In genomic region chr9:79716496-79716895, GRCm38 (mm10) we compare ENCODE assay signal across 9 mouse cellular contexts. TPM values are rescaled to one million over a fixed set of nuclear protein-coding genes. Genes with fewer than 3 reads are reported as not detected.
DNase-seq lines count a peak whose midpoint lies in the region; ATAC-seq lines count a peak whose summit lies in the region.
"Had no signal": no experiment of that assay in that cellular context is flagged by ENCODE, and none has a peak within 500 bp of the region (broad histone marks: within the 10 kb centered on the region; RNA-seq: fewer than 3 reads in every experiment).

No protein-coding gene starts in this region.

- no peak overlapping the region for H3K27ac ChIP-seq in hindbrain, embryonic 15.5 days (replicated peaks)
- no peak overlapping the region for H3K27ac ChIP-seq in neural tube, embryonic 11.5 days (ENCODE audit: low read depth, low read length)
- H3K27ac ChIP-seq: liver, embryonic 15.5 days had no signal

- H3K36me3 ChIP-seq in hindbrain, embryonic 15.5 days = no peaks in the 10 kb centered on the region
- H3K36me3 ChIP-seq in neural tube, embryonic 11.5 days (ENCODE audit: control insufficient read depth, insufficient read depth, low read length) = no peaks in the 10 kb centered on the region
- H3K36me3 ChIP-seq: liver, embryonic 15.5 days had no signal

- no peak for ATAC-seq in hindbrain, embryonic 15.5 days (ENCODE audit: low FRiP score, low read depth)
- no peak for ATAC-seq in neural tube, embryonic 11.5 days (ENCODE audit: insufficient read depth, low FRiP score, low TSS enrichment)

- peak overlapping the region; percentile 47 for H3K4me3 ChIP-seq in hindbrain, embryonic 15.5 days
- peak overlapping the region; percentile 12; the same call in 1 of the 2 replicates for H3K4me3 ChIP-seq in neural tube, embryonic 11.5 days (ENCODE audit: low read depth, low read length)
- H3K4me3 ChIP-seq: liver, embryonic 15.5 days had no signal

- peak; percentile 31 for DNase-seq in adrenal gland, postnatal 10 days
- DNase-seq in adrenal gland, postnatal 4 days (ENCODE audit: low spot score in 2 of 2) = no peak
- peak; percentile 11 to 27 for DNase-seq in layer of hippocampus, postnatal 10 days (ENCODE audit: low spot score in 2 of 2)
- DNase-seq in layer of hippocampus, postnatal 36 days = no peak
- no peak for DNase-seq in neural tube, embryonic 11.5 days (ENCODE audit: low spot score)
- no peak for DNase-seq in right cerebral cortex, adult 2 months (ENCODE audit: low spot score in 2 of 2)
- no peak for DNase-seq in frontal cortex, postnatal 25 days (ENCODE audit: low spot score in 2 of 2)

- H3K4me1 ChIP-seq in hindbrain, embryonic 15.5 days (replicated peaks) = peaks cover 51% of the 10 kb centered on the region
- peaks cover 22% of the 10 kb centered on the region; the same call in 1 of the 2 replicates for H3K4me1 ChIP-seq in neural tube, embryonic 11.5 days (ENCODE audit: control insufficient read depth, insufficient read depth, low read length)

- 36% methylated on average over 5 of the region's 5 CpGs for WGBS in hindbrain, embryonic 15.5 days
- WGBS in neural tube, embryonic 11.5 days = 39% methylated on average over 5 of the region's 5 CpGs

- peak overlapping the region; percentile 85 for H3K4me2 ChIP-seq in hindbrain, embryonic 15.5 days
- H3K4me2 ChIP-seq in neural tube, embryonic 11.5 days (ENCODE audit: low read depth) = peak overlapping the region; percentile 95
- H3K4me2 ChIP-seq: liver, embryonic 15.5 days had no signal

- no peaks in the 10 kb centered on the region for H3K9me3 ChIP-seq in hindbrain, embryonic 15.5 days
- no peaks in the 10 kb centered on the region for H3K9me3 ChIP-seq in neural tube, embryonic 11.5 days (ENCODE audit: control insufficient read depth, low read length)
- H3K9me3 ChIP-seq: liver, embryonic 15.5 days had no signal

- H3K9ac ChIP-seq in hindbrain, embryonic 15.5 days = no peak overlapping the region
- no peak overlapping the region for H3K9ac ChIP-seq in neural tube, embryonic 11.5 days (ENCODE audit: low read length)
- H3K9ac ChIP-seq: liver, embryonic 15.5 days had no signal

- H3K27me3 ChIP-seq in hindbrain, embryonic 15.5 days = peaks cover 26% of the 10 kb centered on the region
- H3K27me3 ChIP-seq in neural tube, embryonic 11.5 days (ENCODE audit: control insufficient read depth, insufficient read depth, low read length) = peaks cover 29% of the 10 kb centered on the region

RNA-seq across cellular contexts. Expression of gene Col12a1, which starts 2.1 kb away (rescaled TPM):
- 10 to 100 TPM; 51.5 to 53.1 TPM for total RNA-seq in adrenal gland, postnatal 10 days (2021)
- total RNA-seq in adrenal gland, postnatal 4 days (2021) = 10 to 100 TPM; 83.0 to 91.8 TPM
- total RNA-seq in layer of hippocampus, postnatal 10 days (2021) = 10 to 100 TPM; 10.9 to 15.5 TPM
- total RNA-seq in layer of hippocampus, postnatal 36 days (2021) = 1 to 10 TPM; 6.8 to 8.0 TPM
- 5.9 and 7.7 TPM in 2 replicates for polyA plus RNA-seq in hindbrain, embryonic 15.5 days (2015; fragmentation: Nextera tagmentation; extraction: Ambion mirVana)
- polyA plus RNA-seq in neural tube, embryonic 11.5 days (2014; fragmentation: Nextera tagmentation; extraction: Ambion mirVana) = 19.9 and 24.2 TPM in 2 replicates

RNA-seq across cellular contexts. Expression of gene Cox7a2, which starts 43.2 kb away (rescaled TPM):
- 100 to 1,000 TPM; 606 to 637 TPM for total RNA-seq in adrenal gland, postnatal 10 days (2021)
- total RNA-seq in adrenal gland, postnatal 4 days (2021) = 100 to 1,000 TPM; 297 to 335 TPM
- 100 to 1,000 TPM; 306 to 341 TPM for total RNA-seq in layer of hippocampus, postnatal 10 days (2021)
- 100 to 1,000 TPM; 304 to 337 TPM for total RNA-seq in layer of hippocampus, postnatal 36 days (2021)
- 828 and 936 TPM in 2 replicates for polyA plus RNA-seq in hindbrain, embryonic 15.5 days (2015; fragmentation: Nextera tagmentation; extraction: Ambion mirVana)
- polyA plus RNA-seq in neural tube, embryonic 11.5 days (2014; fragmentation: Nextera tagmentation; extraction: Ambion mirVana) = 635 and 646 TPM in 2 replicates

Comparison
In these comparisons a context has a peak if more than half of its experiments do, and no peak if none do; other contexts are left out.
1. DNase-seq: peak in adrenal gland, postnatal 10 days (single experiment) and layer of hippocampus, postnatal 10 days (2 of 2); none in adrenal gland, postnatal 4 days (0 of 2), layer of hippocampus, postnatal 36 days (0 of 2), neural tube, embryonic 11.5 days (single experiment), right cerebral cortex, adult 2 months (0 of 2) and frontal cortex, postnatal 25 days (0 of 2).